Mouse (Mus musculus): ENCODE measurements at regions not wholly inside any gene's neighbourhood (a gene's known extent, or its start where the extent isn't known, plus 50 kb on each side); places are given as distances from the start of the nearest gene placed in this dataset.

DNA sequence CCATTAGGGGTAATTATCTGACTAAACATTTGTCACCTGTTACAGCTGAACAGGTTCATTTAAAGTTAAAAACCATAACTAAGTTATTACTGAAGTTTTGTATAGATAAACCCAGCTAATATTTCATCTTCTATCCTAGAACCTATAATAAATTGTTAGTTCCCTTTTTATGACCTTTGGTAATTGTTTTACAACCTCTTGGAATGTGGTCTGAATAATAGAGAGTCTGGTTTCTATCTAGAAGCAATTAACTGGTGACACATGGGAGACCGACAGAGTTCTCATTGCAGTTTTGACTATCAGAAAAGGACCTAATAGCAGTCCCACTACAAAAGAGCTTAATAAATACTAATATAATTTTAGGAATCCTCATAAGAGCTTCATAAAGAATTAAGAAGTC is 330.2 kb downstream of the Vgll3 start:
- TF ChIP-seq CTCF (IDR thresholded peaks at IDR 0.05; ENCODE audit: low read depth), result no peak
- no peak for TF ChIP-seq EP300 (IDR thresholded peaks at IDR 0.05; ENCODE audit: low read depth)

All from liver, embryonic 14.5 days (tissue).